Comparison of ENCODE assay signal across 20 mouse cellular contexts in the genomic region with DNA sequence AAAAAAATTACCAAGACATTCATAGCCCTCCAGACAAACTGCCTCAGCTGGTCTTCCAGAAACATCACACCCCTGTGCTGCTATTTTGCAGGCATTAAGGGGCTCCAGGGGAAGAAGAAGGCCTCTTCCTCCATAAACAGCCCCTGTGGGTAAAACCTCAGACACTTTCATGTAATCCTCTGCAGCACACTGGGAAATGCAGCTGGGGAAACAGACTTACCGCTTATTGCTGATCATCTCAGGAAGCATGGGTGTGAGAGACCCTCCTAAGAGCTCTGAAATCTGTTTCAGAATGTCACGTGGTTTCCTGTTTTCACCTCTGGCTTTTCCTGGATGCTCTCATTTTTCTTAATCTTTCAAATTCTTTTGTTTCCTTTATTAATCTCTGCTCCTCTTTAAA.
DNase-seq lines count a peak whose midpoint lies in the region; ATAC-seq and TF ChIP-seq lines count a peak whose summit lies in the region.
"Had no signal": no experiment of that assay in that cellular context is flagged by ENCODE, and none has a peak within 500 bp of the region (broad histone marks: within the 10 kb centered on the region; RNA-seq: fewer than 3 reads in every experiment).

No protein-coding gene starts in this region.

- no peaks in the 10 kb centered on the region for H3K9me3 ChIP-seq in heart, postnatal 0 days (replicated peaks; ENCODE audit: control insufficient read depth, low read length)
- no peaks in the 10 kb centered on the region for H3K9me3 ChIP-seq in lung, embryonic 14.5 days (ENCODE audit: low read depth, low read length)
- H3K9me3 ChIP-seq: forebrain, embryonic 12.5 days; G1E; hindbrain, embryonic 12.5 days had no signal

- peak overlapping the region; percentile 38 for H3K27ac ChIP-seq in heart, postnatal 0 days (ENCODE audit: low read depth)
- H3K27ac ChIP-seq in lung, embryonic 14.5 days (ENCODE audit: low read depth) = no peak overlapping the region; the same call in 1 of the 2 replicates
- H3K27ac ChIP-seq: forebrain, embryonic 12.5 days; hindbrain, embryonic 12.5 days; kidney, postnatal 0 days had no signal

- no peak overlapping the region for H3K4me2 ChIP-seq in heart, postnatal 0 days (ENCODE audit: low read depth, low read length)
- no peak overlapping the region for H3K4me2 ChIP-seq in lung, embryonic 14.5 days
- H3K4me2 ChIP-seq: forebrain, embryonic 12.5 days; hindbrain, embryonic 12.5 days; midbrain, embryonic 11.5 days had no signal

- H3K27me3 ChIP-seq in heart, postnatal 0 days (ENCODE audit: control insufficient read depth, insufficient read depth, low read length) = no peaks in the 10 kb centered on the region
- H3K27me3 ChIP-seq in lung, embryonic 14.5 days (ENCODE audit: insufficient read depth, low read length) = no peaks in the 10 kb centered on the region
- H3K27me3 ChIP-seq: forebrain, embryonic 12.5 days; hindbrain, embryonic 12.5 days had no signal

- H3K4me3 ChIP-seq in heart, postnatal 0 days (ENCODE audit: low read depth, low read length) = no peak overlapping the region
- H3K4me3 ChIP-seq in lung, embryonic 14.5 days (ENCODE audit: low read depth, low read length) = no peak overlapping the region
- H3K4me3 ChIP-seq: forebrain, embryonic 12.5 days; hindbrain, embryonic 12.5 days had no signal

- peak; percentile 11 for DNase-seq in embryo, embryonic 10.5 days (ENCODE audit: low spot score)
- DNase-seq in embryo, embryonic 11 days = no peak
- no peak for DNase-seq in heart, postnatal 0 days (ENCODE audit: low spot score)
- DNase-seq in heart, adult 9 months (ENCODE audit: low spot score in 2 of 2) = no peak
- peak; percentile 22 for DNase-seq in lung, embryonic 14.5 days
- no peak for DNase-seq in lung, postnatal 14 days
- peak; percentile 52 for DNase-seq in thymus, postnatal 14 days
- DNase-seq in frontal cortex, postnatal 25 days (ENCODE audit: low spot score in 2 of 2) = no peak
- DNase-seq: cerebellum, postnatal 10 days; left cerebral cortex, postnatal 4 days; lung, adult 18-20 months; lung, postnatal 4 days; spleen, adult 18-20 months had no signal

- H3K4me1 ChIP-seq in heart, postnatal 0 days (ENCODE audit: control insufficient read depth, insufficient read depth) = peaks cover 7% of the 10 kb centered on the region
- H3K4me1 ChIP-seq in lung, embryonic 14.5 days (ENCODE audit: insufficient read depth) = no peaks in the 10 kb centered on the region
- H3K4me1 ChIP-seq: forebrain, embryonic 12.5 days; hindbrain, embryonic 12.5 days had no signal

- no peak for TF ChIP-seq EP300 in heart, postnatal 0 days (IDR thresholded peaks at IDR 0.05; ENCODE audit: low read depth)

- H3K36me3 ChIP-seq in heart, postnatal 0 days (replicated peaks; ENCODE audit: control insufficient read depth, insufficient read depth, low read length) = no peaks in the 10 kb centered on the region
- H3K36me3 ChIP-seq in lung, embryonic 14.5 days (ENCODE audit: insufficient read depth) = no peaks in the 10 kb centered on the region
- H3K36me3 ChIP-seq: forebrain, embryonic 12.5 days; G1E; hindbrain, embryonic 12.5 days had no signal

- no peak for ATAC-seq in heart, postnatal 0 days (ENCODE audit: insufficient read depth, low read depth)
- no peak for ATAC-seq in lung, embryonic 14.5 days (ENCODE audit: insufficient read depth)
- ATAC-seq: CD4-positive, CD25-positive, alpha-beta regulatory T cell, adult 4 months; intestine, embryonic 16.5 days had no signal

- WGBS in heart, postnatal 0 days = 31% methylated on average over 2 of the region's 2 CpGs
- WGBS in lung, embryonic 14.5 days = 37% methylated on average over 2 of the region's 2 CpGs

- no peak overlapping the region for H3K9ac ChIP-seq in heart, postnatal 0 days (replicated peaks; ENCODE audit: low read depth, low read length)
- no peak overlapping the region for H3K9ac ChIP-seq in lung, embryonic 14.5 days
- H3K9ac ChIP-seq: forebrain, embryonic 12.5 days; hindbrain, embryonic 12.5 days had no signal

- TF ChIP-seq CTCF in heart, postnatal 0 days (IDR thresholded peaks at IDR 0.05; ENCODE audit: low read depth) = no peak
- no peak for TF ChIP-seq CTCF in lung, embryonic 14.5 days (IDR thresholded peaks at IDR 0.05; ENCODE audit: low read depth)

Comparison
In these comparisons a context has a peak if more than half of its experiments do, and no peak if none do; other contexts are left out.
1. DNase-seq: peak in embryo, embryonic 10.5 days (single experiment), lung, embryonic 14.5 days (single experiment) and thymus, postnatal 14 days (single experiment); none in embryo, embryonic 11 days (single experiment), heart, postnatal 0 days (single experiment), heart, adult 9 months (0 of 2), lung, postnatal 14 days (single experiment) and frontal cortex, postnatal 25 days (0 of 2).